Mouse (Mus musculus): Measurements from ENCODE around the gene Erbb3. TPM values are rescaled to one million over a fixed set of nuclear protein-coding genes. Genes with fewer than 3 reads are reported as not detected.

The Erbb3 gene
- total and polyA plus RNA-seq, 2 experiments from 2014 or later = 0.65 to 1.7 TPM

DNA sequence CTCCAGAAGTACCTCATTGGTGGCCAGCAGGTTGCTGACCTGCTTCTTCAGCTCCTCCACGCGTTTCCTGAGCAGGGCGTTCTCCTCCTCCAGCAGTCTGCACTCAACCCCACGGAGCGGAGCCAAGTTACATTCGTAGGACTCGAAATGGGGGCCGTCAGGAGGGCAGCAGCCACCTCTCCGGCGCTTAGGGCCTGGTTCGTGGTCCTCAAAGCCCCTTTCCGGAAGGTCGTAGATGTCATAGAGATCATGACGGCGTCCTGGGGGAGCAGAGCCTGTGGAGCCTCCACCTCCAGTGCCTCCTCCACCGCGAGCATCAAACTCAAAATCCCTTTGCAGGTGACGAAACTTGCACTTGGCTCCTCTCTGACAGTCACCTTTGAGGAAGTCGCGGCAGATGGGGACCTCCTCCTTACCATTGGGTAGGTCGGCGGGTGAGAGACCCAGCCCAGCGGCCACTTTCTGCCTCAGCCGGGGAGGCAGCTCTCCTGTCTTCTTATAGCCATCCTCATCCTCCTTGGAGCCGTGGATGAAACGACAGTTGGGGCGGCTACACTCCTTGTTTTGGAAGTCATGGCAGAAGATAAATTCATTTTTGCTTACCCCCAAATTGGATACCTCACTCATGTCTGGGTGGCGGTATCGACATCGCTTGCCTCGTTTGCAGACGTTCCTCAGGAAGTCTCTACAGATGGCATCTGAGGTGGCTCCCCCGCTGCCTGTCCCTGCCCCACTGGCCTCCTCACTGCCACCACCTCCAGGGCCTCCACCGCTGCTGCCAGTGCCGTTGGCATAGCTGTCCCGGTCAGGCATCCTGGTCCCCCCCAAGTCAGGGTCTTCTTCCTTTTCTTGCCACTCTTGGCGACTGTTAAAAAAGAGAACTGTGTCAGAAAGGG, 44.5 kb downstream of the Erbb3 start:
- Histone ChIP-seq H3K27me3 (ENCODE audit: insufficient read depth, low read length) (no peaks in the 10 kb centered on the region), H3K9me3 (ENCODE audit: low read length) (no peaks in the 10 kb centered on the region), H3K27ac (no peak overlapping the region), H3K36me3 (ENCODE audit: insufficient read depth, low read length) (peaks cover 31% of the 10 kb centered on the region), H3K4me3 (ENCODE audit: low read length) (no peak overlapping the region), H3K4me1 (ENCODE audit: insufficient read depth, low read length) (0 out of 2 replicates have a peak, but pooled peaks cover 5% of the 10 kb centered on the region), H3K4me2 (ENCODE audit: low read depth, low read length) (no peak overlapping the region), H3K9ac (replicated peaks; ENCODE audit: low read length) (no peak overlapping the region)
- no peak for ATAC-seq
- WGBS = 93% methylated on average over 37 of the region's 37 CpGs
- no peak for TF ChIP-seq CTCF (IDR thresholded peaks at IDR 0.05; ENCODE audit: low read depth)
- DNase-seq (ENCODE audit: low spot score) = no peak

DNA sequence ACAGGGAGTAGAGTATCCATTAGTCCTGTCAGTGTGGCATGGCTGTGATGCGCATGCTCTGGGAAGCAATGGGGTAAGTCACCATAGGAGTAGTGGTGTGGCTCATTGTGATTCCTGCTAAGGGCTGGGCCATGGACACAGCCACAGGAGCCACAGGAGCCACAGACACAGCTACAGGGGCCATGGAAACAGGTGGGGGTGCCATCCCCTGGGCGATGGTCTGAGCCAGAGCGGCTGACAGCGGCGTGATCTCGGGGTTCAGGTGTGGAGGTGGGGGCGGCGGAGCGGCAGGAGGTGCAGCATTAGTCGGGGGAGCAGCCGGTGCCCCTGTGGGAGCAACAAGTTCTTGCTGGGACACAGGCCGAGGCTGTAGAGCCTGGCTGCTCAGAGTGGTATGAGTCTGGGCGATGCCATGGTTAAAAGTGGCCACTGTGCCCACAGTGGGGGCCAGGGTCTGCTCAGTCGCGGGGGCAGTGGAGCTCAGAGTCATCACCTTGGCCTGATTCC, 45.2 kb downstream of the Erbb3 start:
- Histone ChIP-seq H3K9me3 (ENCODE audit: low read length) (no peaks in the 10 kb centered on the region), H3K4me2 (ENCODE audit: low read depth, low read length) (no peak overlapping the region), H3K27ac (no peak overlapping the region), H3K27me3 (ENCODE audit: insufficient read depth, low read length) (no peaks in the 10 kb centered on the region), H3K4me1 (ENCODE audit: insufficient read depth, low read length) (0 out of 2 replicates have a peak, but pooled peaks cover 5% of the 10 kb centered on the region), H3K9ac (replicated peaks; ENCODE audit: low read length) (no peak overlapping the region), H3K4me3 (ENCODE audit: low read length) (no peak overlapping the region), H3K36me3 (ENCODE audit: insufficient read depth, low read length) (peaks cover 31% of the 10 kb centered on the region)
- no peak for DNase-seq (ENCODE audit: low spot score)
- 96% methylated on average over 15 of the region's 15 CpGs for WGBS
- no peak for ATAC-seq
- TF ChIP-seq CTCF (IDR thresholded peaks at IDR 0.05; ENCODE audit: low read depth) = no peak

GRCm38 (mm10) chr10:128543100-128543499, 46.4 kb downstream of the Erbb3 start:
- WGBS = 59% methylated on average over 2 of the region's 2 CpGs
- 0 out of 2 replicates have a peak, but pooled peaks cover 5% of the 10 kb centered on the region for H3K4me1 ChIP-seq (ENCODE audit: insufficient read depth, low read length)
- no peak overlapping the region for H3K4me2 ChIP-seq (ENCODE audit: low read depth, low read length)
- no peaks in the 10 kb centered on the region for H3K9me3 ChIP-seq (ENCODE audit: low read length)
- no peak overlapping the region for H3K4me3 ChIP-seq (ENCODE audit: low read length)
- DNase-seq (ENCODE audit: low spot score) (no peak), ATAC-seq (no peak)
- no peaks in the 10 kb centered on the region for H3K27me3 ChIP-seq (ENCODE audit: insufficient read depth, low read length)
- no peak for TF ChIP-seq CTCF (IDR thresholded peaks at IDR 0.05; ENCODE audit: low read depth)
- H3K27ac ChIP-seq = no peak overlapping the region
- 0 out of 2 replicates have a peak overlapping the region, but pooled peaks have one; percentile 7 for H3K9ac ChIP-seq (replicated peaks; ENCODE audit: low read length)
- H3K36me3 ChIP-seq (ENCODE audit: insufficient read depth, low read length) = peaks cover 31% of the 10 kb centered on the region

- 100% methylated on average over 1 of the region's 1 CpGs for WGBS
- TF ChIP-seq CTCF (IDR thresholded peaks at IDR 0.05; ENCODE audit: low read depth) = no peak
These were observed 51.0 kb downstream of the Erbb3 start for GRCm38 (mm10) chr10:128538340-128538870.

GRCm38 (mm10) chr10:128536266-128536940, 53.0 kb downstream of the Erbb3 start:
- 0 out of 2 replicates have a peak, but pooled peaks cover 3% of the 10 kb centered on the region for H3K36me3 ChIP-seq (ENCODE audit: insufficient read depth, low read length)
- peak overlapping the region; percentile 47 for H3K4me2 ChIP-seq (ENCODE audit: low read depth, low read length)
- H3K9ac ChIP-seq (replicated peaks; ENCODE audit: low read length) = no peak overlapping the region; the same call in 1 of the 2 replicates
- H3K27me3 ChIP-seq (ENCODE audit: insufficient read depth, low read length) = no peaks in the 10 kb centered on the region
- ATAC-seq (peak; percentile 91), DNase-seq (ENCODE audit: low spot score) (peak; percentile 92)
- no peaks in the 10 kb centered on the region for H3K4me1 ChIP-seq (ENCODE audit: insufficient read depth, low read length)
- H3K4me3 ChIP-seq (ENCODE audit: low read length) = 0 out of 2 replicates have a peak overlapping the region, but pooled peaks have one; percentile 9
- H3K27ac ChIP-seq = no peak overlapping the region
- TF ChIP-seq CTCF (IDR thresholded peaks at IDR 0.05; ENCODE audit: low read depth) = peak; percentile 92
- 15% methylated on average over 18 of the region's 18 CpGs for WGBS
- H3K9me3 ChIP-seq (ENCODE audit: low read length) = no peaks in the 10 kb centered on the region

More at GRCm38 (mm10) chr10:128538340-128538870, 51.0 kb downstream of the Erbb3 start:
- no peak overlapping the region for H3K9ac ChIP-seq (replicated peaks; ENCODE audit: low read length)
- no peaks in the 10 kb centered on the region for H3K27me3 ChIP-seq (ENCODE audit: insufficient read depth, low read length)
- H3K36me3 ChIP-seq (ENCODE audit: insufficient read depth, low read length) = peaks cover 9% of the 10 kb centered on the region; the same call in 1 of the 2 replicates
- no peak overlapping the region for H3K27ac ChIP-seq
- no peak overlapping the region for H3K4me2 ChIP-seq (ENCODE audit: low read depth, low read length)
- H3K4me1 ChIP-seq (ENCODE audit: insufficient read depth, low read length) = no peaks in the 10 kb centered on the region
- no peaks in the 10 kb centered on the region for H3K9me3 ChIP-seq (ENCODE audit: low read length)
- ATAC-seq (no peak), DNase-seq (ENCODE audit: low spot score) (no peak)
- H3K4me3 ChIP-seq (ENCODE audit: low read length) = no peak overlapping the region

DNA sequence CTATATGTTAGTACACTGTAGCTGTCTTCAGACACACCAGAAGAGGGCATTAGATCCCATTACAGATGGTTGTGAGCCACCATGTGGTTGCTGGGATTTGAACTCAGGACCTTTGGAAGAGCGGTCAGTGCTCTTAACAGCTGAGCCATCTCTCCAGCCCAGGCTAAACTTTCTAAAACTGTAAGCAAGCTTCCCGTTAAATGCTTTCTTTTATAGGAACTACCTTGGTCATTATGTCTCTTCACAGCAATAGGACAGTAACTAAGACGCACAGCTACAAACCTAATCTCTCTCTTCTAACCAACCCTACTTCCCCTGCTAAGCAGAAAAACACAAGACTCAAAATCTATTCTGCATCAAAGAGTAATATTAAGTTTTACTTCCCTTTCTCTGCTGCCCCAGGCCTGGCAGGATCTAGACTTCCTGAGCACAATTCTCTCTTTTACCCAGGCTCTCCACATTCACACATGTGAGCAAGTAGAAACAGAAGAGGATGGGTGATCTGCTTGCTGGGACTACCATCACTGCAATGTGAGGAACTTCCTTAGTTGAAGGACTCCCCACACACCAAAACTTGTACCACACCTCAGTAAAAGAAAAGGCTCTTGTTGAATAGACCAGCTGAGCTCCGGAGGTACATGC, 53.7 kb downstream of the Erbb3 start:
- H3K9ac ChIP-seq (replicated peaks; ENCODE audit: low read length) = no peak overlapping the region; the same call in 1 of the 2 replicates
- H3K27me3 ChIP-seq (ENCODE audit: insufficient read depth, low read length) = no peaks in the 10 kb centered on the region
- H3K4me3 ChIP-seq (ENCODE audit: low read length) = 0 out of 2 replicates have a peak overlapping the region, but pooled peaks have one; percentile 9
- no peak; the same call in 1 of the 2 replicates for ATAC-seq
- H3K4me2 ChIP-seq (ENCODE audit: low read depth, low read length) = peak overlapping the region; percentile 47
- no peak for TF ChIP-seq CTCF (IDR thresholded peaks at IDR 0.05; ENCODE audit: low read depth)
- H3K36me3 ChIP-seq (ENCODE audit: insufficient read depth, low read length) = no peaks in the 10 kb centered on the region
- H3K9me3 ChIP-seq (ENCODE audit: low read length) = no peaks in the 10 kb centered on the region
- no peaks in the 10 kb centered on the region for H3K4me1 ChIP-seq (ENCODE audit: insufficient read depth, low read length)
- no peak overlapping the region for H3K27ac ChIP-seq
- no peak for DNase-seq (ENCODE audit: low spot score)
- WGBS = 70% methylated on average over 4 of the region's 4 CpGs

Data from hindbrain, postnatal 0 days (tissue).